Mouse (Mus musculus) intestine, postnatal 0 days (tissue): ENCODE data around the gene Ntng1. TPM values are rescaled to one million over a fixed set of nuclear protein-coding genes. Genes with fewer than 3 reads are reported as not detected.

Experiments used
- ATAC-seq: fragments of 200-750 bp; cut with Nextera tagmentation; 2 replicates; pipeline ENCODE4 v1.8.0; 2017; ENCODE audit warnings: mild to moderate bottlenecking, moderate TSS enrichment, moderate library complexity
- H3K27ac ChIP-seq: fragments of 300-500 bp; sonication (generic); 2 replicates; pipeline ENCODE4 v1.5.1; 2014; ENCODE audit warnings: mild to moderate bottlenecking, low read depth, low read length, moderate library complexity
- H3K27me3 ChIP-seq: fragments of 300-500 bp; sonication (generic); replicated peaks from 2 replicates; pipeline ENCODE4 v1.6.1; 2014; ENCODE audit warnings: low read length, mixed read lengths; ENCODE audit not compliant: control insufficient read depth, insufficient read depth
- H3K36me3 ChIP-seq: fragments of 300-500 bp; sonication (generic); 2 replicates; pipeline ENCODE4 v1.6.1; 2014; ENCODE audit warnings: mild to moderate bottlenecking, moderate library complexity; ENCODE audit not compliant: control insufficient read depth, insufficient read depth
- H3K4me1 ChIP-seq: fragments of 300-500 bp; sonication (generic); replicated peaks from 2 replicates; pipeline ENCODE4 v1.6.1; 2014; ENCODE audit warnings: antibody characterized with exemption, low read length, mixed read lengths; ENCODE audit not compliant: control insufficient read depth, insufficient read depth
- H3K4me2 ChIP-seq: fragments of 300-500 bp; sonication (generic); replicated peaks from 2 replicates; pipeline ENCODE4 v1.6.1; 2014; ENCODE audit warnings: low read depth, mild to moderate bottlenecking, moderate library complexity
- H3K4me3 ChIP-seq: fragments of 300-500 bp; sonication (generic); 2 replicates; pipeline ENCODE4 v1.5.1; 2014; ENCODE audit warnings: low read depth, low read length
- H3K9ac ChIP-seq: fragments of 300-500 bp; sonication (generic); 2 replicates; pipeline ENCODE4 v1.6.1; 2014; ENCODE audit warnings: mild to moderate bottlenecking, low read depth, low read length
- H3K9me3 ChIP-seq: fragments of 300-500 bp; sonication (generic); 2 replicates; pipeline ENCODE4 v1.6.1; 2016; ENCODE audit warnings: mixed run types; ENCODE audit not compliant: control insufficient read depth
- CTCF ChIP-seq: sonication (generic); IDR thresholded peaks from 2 replicates; pipeline ENCODE4 v1.5.1; 2016; ENCODE audit warnings: low read depth, mild to moderate bottlenecking, control low read depth, antibody characterized with exemption, moderate library complexity
- WGBS: fragments of 180-500 bp; shearing (Covaris S2); extraction: QIAGEN DNeasy Blood & Tissue Kit; methylation state at CpG from one replicate; pipeline ENCODE4 v1.1.7; 2014; 5-methylcytosine and 5-hydroxymethylcytosine counted together
- polyA plus RNA-seq: library from polyadenylated mRNA; unstranded; fragments of >200 nt; fragmentation: Nextera tagmentation; extraction: Ambion mirVana; gene quantifications from 2 replicates; pipeline ENCODE4 v1.2.1, GENCODE M21; 2015

Ntng1 gene
- polyA plus RNA-seq, 1 experiment from 2014 or later, result 0.38 TPM

- WGBS, result 77% methylated on average over 6 of the region's 6 CpGs
- no peaks in the 10 kb centered on the region for H3K36me3 ChIP-seq
- H3K4me2 ChIP-seq, result no peak overlapping the region
- H3K9me3 ChIP-seq, result no peaks in the 10 kb centered on the region
- no peak for ATAC-seq
- no peaks in the 10 kb centered on the region for H3K27me3 ChIP-seq
- H3K4me1 ChIP-seq, result no peaks in the 10 kb centered on the region
- no peak overlapping the region for H3K9ac ChIP-seq
- no peak overlapping the region for H3K27ac ChIP-seq
- H3K4me3 ChIP-seq, result no peak overlapping the region
- TF ChIP-seq CTCF, result no peak
Measured at GRCm38 (mm10) chr3:109807211-109807934, 336.4 kb downstream of the Ntng1 start.

GRCm38 (mm10) chr3:109804145-109804544 lies 339.7 kb downstream of the Ntng1 start:
- no peak for ATAC-seq
- H3K27me3 ChIP-seq, result no peaks in the 10 kb centered on the region
- no peaks in the 10 kb centered on the region for H3K9me3 ChIP-seq

GRCm38 (mm10) chr3:109803616-109804015 lies 340.2 kb downstream of the Ntng1 start:
- Histone ChIP-seq H3K4me2 (no peak overlapping the region), H3K36me3 (no peaks in the 10 kb centered on the region), H3K9ac (no peak overlapping the region), H3K9me3 (no peaks in the 10 kb centered on the region), H3K27me3 (no peaks in the 10 kb centered on the region), H3K27ac (no peak overlapping the region), H3K4me3 (no peak overlapping the region), H3K4me1 (no peaks in the 10 kb centered on the region)
- no peak for TF ChIP-seq CTCF
- no peak for ATAC-seq
- 54% methylated on average over 3 of the region's 3 CpGs for WGBS

More at GRCm38 (mm10) chr3:109804145-109804544, 339.7 kb downstream of the Ntng1 start:
- Histone ChIP-seq H3K4me1 (no peaks in the 10 kb centered on the region), H3K9ac (no peak overlapping the region), H3K27ac (no peak overlapping the region), H3K36me3 (no peaks in the 10 kb centered on the region), H3K4me2 (no peak overlapping the region), H3K4me3 (no peak overlapping the region)
- WGBS, result 56% methylated on average over 2 of the region's 2 CpGs
- no peak for TF ChIP-seq CTCF

GRCm38 (mm10) chr3:109797354-109797753 lies 346.5 kb downstream of the Ntng1 start:
- no peaks in the 10 kb centered on the region for H3K9me3 ChIP-seq
- no peaks in the 10 kb centered on the region for H3K27me3 ChIP-seq
- H3K9ac ChIP-seq, result no peak overlapping the region
- no peak for ATAC-seq
- 92% methylated on average over 11 of the region's 11 CpGs for WGBS
- H3K4me3 ChIP-seq, result no peak overlapping the region
- TF ChIP-seq CTCF, result no peak
- no peaks in the 10 kb centered on the region for H3K4me1 ChIP-seq
- no peak overlapping the region for H3K27ac ChIP-seq
- H3K4me2 ChIP-seq, result no peak overlapping the region
- no peaks in the 10 kb centered on the region for H3K36me3 ChIP-seq

GRCm38 (mm10) chr3:109783231-109783630 lies 360.6 kb downstream of the Ntng1 start:
- Histone ChIP-seq H3K4me2 (no peak overlapping the region), H3K9ac (no peak overlapping the region), H3K4me1 (no peaks in the 10 kb centered on the region), H3K27ac (no peak overlapping the region), H3K27me3 (no peaks in the 10 kb centered on the region), H3K36me3 (no peaks in the 10 kb centered on the region), H3K9me3 (no peaks in the 10 kb centered on the region), H3K4me3 (no peak overlapping the region)
- WGBS, result 51% methylated on average over 5 of the region's 5 CpGs
- ATAC-seq, result no peak
- no peak for TF ChIP-seq CTCF

- Histone ChIP-seq H3K9ac (no peak overlapping the region), H3K27ac (no peak overlapping the region), H3K36me3 (no peaks in the 10 kb centered on the region), H3K9me3 (no peaks in the 10 kb centered on the region), H3K4me1 (no peaks in the 10 kb centered on the region), H3K4me2 (peak overlapping the region; percentile 69), H3K4me3 (peak overlapping the region; percentile 29), H3K27me3 (no peaks in the 10 kb centered on the region)
- ATAC-seq, result no peak
- peak; percentile 63 for TF ChIP-seq CTCF
- 6% methylated on average over 27 of the region's 27 CpGs for WGBS
Measured at GRCm38 (mm10) chr3:109782289-109782951, 361.4 kb downstream of the Ntng1 start.
